ENCODE assay signal across 9 mouse cellular contexts in the genomic region with DNA sequence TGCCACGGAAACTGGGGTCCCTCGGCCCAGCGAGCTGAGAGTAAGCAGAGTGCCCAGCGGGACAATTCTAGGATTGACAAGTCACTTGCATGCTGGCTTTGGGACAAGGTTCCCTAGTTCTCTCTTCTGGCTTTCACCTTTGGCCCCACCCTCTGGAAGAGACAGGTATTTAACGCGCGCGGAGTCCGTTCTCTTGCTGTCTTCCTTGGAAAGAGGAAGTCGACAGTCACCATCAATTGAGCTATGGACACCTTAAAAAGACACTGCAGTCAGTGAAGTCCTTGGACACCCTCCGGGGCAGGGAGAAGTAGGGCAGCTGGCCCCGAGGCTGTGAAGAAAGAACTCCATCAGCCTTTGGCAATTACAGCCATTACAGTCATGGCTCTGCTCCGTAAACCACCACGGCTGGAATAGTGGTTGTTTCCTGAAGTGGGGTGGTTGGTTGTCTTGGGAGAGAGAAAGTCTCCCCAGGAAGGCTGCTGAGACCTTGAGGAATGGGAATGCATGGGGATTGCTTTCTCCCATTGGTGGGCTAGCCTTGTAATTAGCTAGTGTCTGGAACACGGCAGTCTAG. TPM values are rescaled to one million over a fixed set of nuclear protein-coding genes. Genes with fewer than 3 reads are reported as not detected.
DNase-seq lines count a peak whose midpoint lies in the region; ATAC-seq lines count a peak whose summit lies in the region.
"Had no signal": no experiment of that assay in that cellular context is flagged by ENCODE, and none has a peak within 500 bp of the region (broad histone marks: within the 10 kb centered on the region; RNA-seq: fewer than 3 reads in every experiment).

No protein-coding gene starts in this region.

- no peak for ATAC-seq in heart, embryonic 12.5 days (ENCODE audit: insufficient number of reproducible peaks, low FRiP score)
- no peak for ATAC-seq in forebrain, embryonic 11.5 days (replicated peaks; ENCODE audit: low FRiP score)
- no peak; the same call in 1 of the 2 replicates for ATAC-seq in midbrain, embryonic 11.5 days (ENCODE audit: low FRiP score)

- H3K27ac ChIP-seq in heart, embryonic 12.5 days (ENCODE audit: poor library complexity, severe bottlenecking): peak overlapping the region; percentile 91
- H3K27ac ChIP-seq in forebrain, embryonic 11.5 days (ENCODE audit: low read depth, low read length): no peak overlapping the region
- H3K27ac ChIP-seq in midbrain, embryonic 11.5 days (ENCODE audit: low read depth, low read length): no peak overlapping the region

- WGBS in heart, embryonic 12.5 days: 17% methylated on average over 15 of the region's 15 CpGs
- 25% methylated on average over 15 of the region's 15 CpGs for WGBS in forebrain, embryonic 11.5 days
- WGBS in midbrain, embryonic 11.5 days: 25% methylated on average over 15 of the region's 15 CpGs

- no peaks in the 10 kb centered on the region for H3K27me3 ChIP-seq in heart, embryonic 12.5 days (replicated peaks)
- H3K27me3 ChIP-seq in forebrain, embryonic 11.5 days (ENCODE audit: control insufficient read depth, insufficient read depth, low read length): peaks cover 8% of the 10 kb centered on the region; the same call in 1 of the 2 replicates
- H3K27me3 ChIP-seq in midbrain, embryonic 11.5 days (ENCODE audit: control insufficient read depth, insufficient read depth, low read length): peaks cover 2% of the 10 kb centered on the region; the same call in 1 of the 2 replicates

- H3K4me2 ChIP-seq in heart, embryonic 12.5 days: peak overlapping the region; percentile 76
- H3K4me2 ChIP-seq in forebrain, embryonic 11.5 days (ENCODE audit: low read depth, low read length, severe bottlenecking): peak overlapping the region; percentile 67
- H3K4me2 ChIP-seq in midbrain, embryonic 11.5 days: peak overlapping the region; percentile 63

- no peaks in the 10 kb centered on the region for H3K36me3 ChIP-seq in heart, embryonic 12.5 days
- no peaks in the 10 kb centered on the region for H3K36me3 ChIP-seq in forebrain, embryonic 11.5 days (ENCODE audit: control insufficient read depth, insufficient read depth, low read length)
- H3K36me3 ChIP-seq in midbrain, embryonic 11.5 days (ENCODE audit: control insufficient read depth, insufficient read depth, low read length): no peaks in the 10 kb centered on the region
- H3K36me3 ChIP-seq: G1E had no signal

- H3K4me3 ChIP-seq in heart, embryonic 12.5 days: peak overlapping the region; percentile 51
- H3K4me3 ChIP-seq in forebrain, embryonic 11.5 days (ENCODE audit: low read depth, low read length): peak overlapping the region; percentile 32
- peak overlapping the region; percentile 29; the same call in 1 of the 2 replicates for H3K4me3 ChIP-seq in midbrain, embryonic 11.5 days (ENCODE audit: low read depth, low read length)

- peaks cover 68% of the 10 kb centered on the region for H3K4me1 ChIP-seq in heart, embryonic 12.5 days (replicated peaks)
- H3K4me1 ChIP-seq in forebrain, embryonic 11.5 days (replicated peaks; ENCODE audit: control insufficient read depth, insufficient read depth, low read length): peaks cover 3% of the 10 kb centered on the region; the same call in 1 of the 2 replicates
- peaks cover 17% of the 10 kb centered on the region for H3K4me1 ChIP-seq in midbrain, embryonic 11.5 days (ENCODE audit: control insufficient read depth, insufficient read depth, low read length)

- DNase-seq in heart, postnatal 4 days: no peak
- no peak for DNase-seq in forebrain, embryonic 11.5 days (ENCODE audit: low spot score)
- DNase-seq in kidney, postnatal 25 days: peak; percentile 24 to 49
- no peak for DNase-seq in midbrain, embryonic 11.5 days (ENCODE audit: low spot score, missing footprints)
- no peak for DNase-seq in layer of hippocampus, postnatal 10 days (ENCODE audit: low spot score in 2 of 2)
- DNase-seq in thymus, postnatal 25 days: no peak
- no peak for DNase-seq in testis, postnatal 14 days (ENCODE audit: low spot score)

- H3K9ac ChIP-seq in heart, embryonic 12.5 days: peak overlapping the region; percentile 72
- peak overlapping the region; percentile 63 for H3K9ac ChIP-seq in forebrain, embryonic 11.5 days (ENCODE audit: low read length)
- H3K9ac ChIP-seq in midbrain, embryonic 11.5 days (ENCODE audit: low read length): peak overlapping the region; percentile 66

- H3K9me3 ChIP-seq in heart, embryonic 12.5 days (replicated peaks): no peaks in the 10 kb centered on the region
- no peaks in the 10 kb centered on the region for H3K9me3 ChIP-seq in forebrain, embryonic 11.5 days (ENCODE audit: control insufficient read depth, low read length)
- no peaks in the 10 kb centered on the region for H3K9me3 ChIP-seq in midbrain, embryonic 11.5 days (ENCODE audit: control insufficient read depth, low read length)

RNA-seq across cellular contexts. Expression of a gene that starts 0.5 kb away (rescaled TPM):
- 4.2 and 5.4 TPM in 2 replicates for polyA plus RNA-seq in heart, embryonic 12.5 days (2016; fragmentation: Nextera tagmentation; extraction: Ambion mirVana)
- total RNA-seq in heart, postnatal 4 days (2021): 1 to 10 TPM; 1.9 to 2.0 TPM
- polyA plus RNA-seq in forebrain, embryonic 11.5 days (2014; fragmentation: Nextera tagmentation; extraction: Ambion mirVana): 0.29 and 0.32 TPM in 2 replicates
- 0.57 and 0.79 TPM in 2 replicates for polyA plus RNA-seq in midbrain, embryonic 11.5 days (2014; fragmentation: Nextera tagmentation; extraction: Ambion mirVana)
- total RNA-seq in layer of hippocampus, postnatal 10 days (2021): under 1 TPM; 0.67 to 0.69 TPM
- polyA plus RNA-seq: G1E had no signal

Comparison
In these comparisons a context has a peak if more than half of its experiments do, and no peak if none do; other contexts are left out.
1. DNase-seq: peak in kidney, postnatal 25 days (2 of 2); none in heart, postnatal 4 days (single experiment), forebrain, embryonic 11.5 days (single experiment), midbrain, embryonic 11.5 days (single experiment), layer of hippocampus, postnatal 10 days (0 of 2), thymus, postnatal 25 days (single experiment) and testis, postnatal 14 days (single experiment).
2. Peak in every context shown above with its lines, with median percentiles within 50 percentile points of each other: H3K4me2 ChIP-seq, H3K4me3 ChIP-seq and H3K9ac ChIP-seq.